Mouse (Mus musculus): ENCODE results near the gene Ciao2a.

DNA sequence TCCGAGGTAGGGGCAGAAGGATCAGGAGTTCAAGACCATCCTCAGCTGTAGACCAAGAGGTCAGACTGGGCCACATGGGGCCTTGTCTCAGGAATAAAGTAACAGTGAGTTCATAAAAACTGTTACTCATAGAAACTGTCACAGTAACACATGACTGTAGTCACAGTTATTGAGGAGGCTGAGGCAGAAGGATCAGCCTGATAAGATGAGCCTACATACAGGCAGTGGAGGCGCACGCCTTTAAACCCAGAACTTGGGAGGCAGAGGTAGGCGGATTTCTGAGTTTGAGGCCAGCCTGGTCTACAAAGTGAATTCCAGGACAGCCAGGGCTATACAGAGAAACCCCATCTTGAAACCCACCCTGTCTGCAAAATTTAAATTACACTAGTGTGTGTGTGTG lies 6.3 kb upstream of the Ciao2a start:
- no peak for TF ChIP-seq POLR2A (IDR thresholded peaks at IDR 0.05; ENCODE audit: control insufficient read depth, extremely low read depth, insufficient read depth, low read length, poor library complexity)
- no peak for TF ChIP-seq CTCF (IDR thresholded peaks at IDR 0.05; ENCODE audit: borderline replicate concordance, control insufficient read depth, extremely low read depth, insufficient read depth, low read length, poor library complexity)
